Mouse (Mus musculus) ovary, postnatal 14 days (tissue): ENCODE data around the gene Prdx4.
A peak's percentile ranks its signal among the peaks of the same experiment; 100 is the strongest.
"Not testable (repeated sequence)": the region's sequence is repeated elsewhere in the genome, so short reads cannot be mapped to it uniquely, and the experiment has no call there.

Source experiments
- DNase-seq: peaks from one replicate; pipeline ENCODE4 v3.0.0; 2022; ENCODE audit warnings: low spot score

Prdx4 gene

GRCm38 (mm10) chrX:155340654-155341053, at the start of gene Prdx4:
Gene Prdx4 (minus strand): TSS chrX:155340754.
- DNase-seq = no peak

- DNase-seq = peak; percentile 7
Measured at GRCm38 (mm10) chrX:155376538-155376937, 36.0 kb upstream of the Prdx4 start.

- no peak for DNase-seq
Measured at GRCm38 (mm10) chrX:155375458-155375857, 34.9 kb upstream of the Prdx4 start.

- DNase-seq = not testable (repeated sequence)
Measured at GRCm38 (mm10) chrX:155370110-155370509, 29.6 kb upstream of the Prdx4 start.

GRCm38 (mm10) chrX:155365095-155365494, 24.5 kb upstream of the Prdx4 start:
- DNase-seq = no peak

GRCm38 (mm10) chrX:155346249-155346648, 5.7 kb upstream of the Prdx4 start:
- DNase-seq = no peak

- DNase-seq = peak; percentile 73
Measured at GRCm38 (mm10) chrX:155337905-155338721, 2.4 kb downstream of the Prdx4 start.

- DNase-seq = no peak
Measured at GRCm38 (mm10) chrX:155337567-155337904, 3.0 kb downstream of the Prdx4 start.

- peak; percentile 18 for DNase-seq
Measured at GRCm38 (mm10) chrX:155318005-155318404, 22.5 kb downstream of the Prdx4 start.

GRCm38 (mm10) chrX:155306390-155306789, 34.2 kb downstream of the Prdx4 start:
- DNase-seq = no peak

GRCm38 (mm10) chrX:155280427-155281044, 60.0 kb downstream of the Prdx4 start:
- DNase-seq = no peak

- no peak for DNase-seq
Measured at GRCm38 (mm10) chrX:155278483-155278882, 62.1 kb downstream of the Prdx4 start.
